Mouse (Mus musculus) liver, postnatal 0 days (tissue): Measurements from ENCODE around the gene Elp5. TPM values are rescaled to one million over a fixed set of nuclear protein-coding genes. Genes with fewer than 3 reads are reported as not detected.

Experiments used
- ATAC-seq: fragments of 200-750 bp; cut with Nextera tagmentation; 2 replicates; pipeline ENCODE4 v1.8.0; 2017; ENCODE audit warnings: mild to moderate bottlenecking, moderate library complexity
- DNase-seq: peaks from one replicate; pipeline ENCODE4 v3.0.0-alpha.2; 2016
- H3K27ac ChIP-seq: fragments of 300-500 bp; sonication (generic); 2 replicates; pipeline ENCODE4 v1.5.1; 2014; ENCODE audit warnings: antibody characterized with exemption, moderate library complexity, mild to moderate bottlenecking, low read depth
- H3K27me3 ChIP-seq: fragments of 300-500 bp; sonication (generic); 2 replicates; pipeline ENCODE4 v1.6.1; 2014; ENCODE audit warnings: low read length, control low read depth, mixed read lengths; ENCODE audit not compliant: insufficient read depth
- H3K36me3 ChIP-seq: fragments of 300-500 bp; sonication (generic); replicated peaks from 2 replicates; pipeline ENCODE4 v1.6.1; 2014; ENCODE audit warnings: mild to moderate bottlenecking, control low read depth, low read length, moderate library complexity, mixed read lengths; ENCODE audit not compliant: insufficient read depth
- H3K4me1 ChIP-seq: fragments of 300-500 bp; sonication (generic); 2 replicates; pipeline ENCODE4 v1.6.1; 2014; ENCODE audit warnings: antibody characterized with exemption, mild to moderate bottlenecking, control low read depth; ENCODE audit not compliant: insufficient read depth
- H3K4me2 ChIP-seq: fragments of 300-500 bp; sonication (generic); 2 replicates; pipeline ENCODE4 v1.6.1; 2014; ENCODE audit warnings: low read depth, mild to moderate bottlenecking, low read length, moderate library complexity, mixed read lengths
- H3K4me3 ChIP-seq: fragments of 300-500 bp; sonication (generic); 2 replicates; pipeline ENCODE4 v1.5.1; 2014; ENCODE audit warnings: low read depth, low read length
- H3K9ac ChIP-seq: fragments of 300-500 bp; sonication (generic); replicated peaks from 2 replicates; pipeline ENCODE4 v1.6.1; 2014; ENCODE audit warnings: mild to moderate bottlenecking, moderate library complexity
- H3K9me3 ChIP-seq: fragments of 300-500 bp; sonication (generic); 2 replicates; pipeline ENCODE4 v1.6.1; 2016; ENCODE audit warnings: mild to moderate bottlenecking, control low read depth, low read length, mixed read lengths
- CTCF ChIP-seq: sonication (generic); IDR thresholded peaks from 2 replicates; pipeline ENCODE4 v1.5.1; 2016; ENCODE audit warnings: antibody characterized with exemption, low read depth
- EP300 ChIP-seq: IDR thresholded peaks from 2 replicates; pipeline ENCODE4 v1.6.1; 2016; ENCODE audit warnings: antibody characterized with exemption, low read depth, mild to moderate bottlenecking
- whole genome bisulfite sequencing: fragments of 180-500 bp; shearing (Covaris S2); extraction: QIAGEN DNeasy Blood & Tissue Kit; methylation state at CpG from one replicate; pipeline ENCODE4 v1.1.7; 2014; ENCODE audit not compliant: insufficient replicate concordance; 5-methylcytosine and 5-hydroxymethylcytosine counted together
- polyA plus RNA-seq: library from polyadenylated mRNA; unstranded; fragments of >200 nt; fragmentation: Nextera tagmentation; extraction: Ambion mirVana; gene quantifications from 2 replicates; pipeline ENCODE4 v1.2.1, GENCODE M21; 2015

The Elp5 gene
- polyA plus RNA-seq, 1 experiment from 2014 or later: 40.6 TPM

- H3K4me3 ChIP-seq: no peak overlapping the region
- no peak overlapping the region for H3K4me2 ChIP-seq
- H3K9ac ChIP-seq: no peak overlapping the region
- H3K4me1 ChIP-seq: peaks cover 10% of the 10 kb centered on the region
- H3K9me3 ChIP-seq: no peaks in the 10 kb centered on the region
- no peak for DNase-seq
- WGBS: 88% methylated on average over 3 of the region's 3 CpGs
- no peak for TF ChIP-seq EP300
- TF ChIP-seq CTCF: no peak
- no peak overlapping the region for H3K27ac ChIP-seq
- peaks cover 48% of the 10 kb centered on the region for H3K36me3 ChIP-seq
- no peaks in the 10 kb centered on the region for H3K27me3 ChIP-seq
- no peak for ATAC-seq
These were observed 31.1 kb upstream of the Elp5 start for GRCm38 (mm10) chr11:70013408-70013807.

GRCm38 (mm10) chr11:70012931-70013330, 30.6 kb upstream of the Elp5 start:
- Histone ChIP-seq H3K4me2 (no peak overlapping the region), H3K36me3 (peaks cover 53% of the 10 kb centered on the region), H3K9ac (no peak overlapping the region), H3K4me1 (peaks cover 7% of the 10 kb centered on the region), H3K9me3 (no peaks in the 10 kb centered on the region), H3K27ac (no peak overlapping the region), H3K4me3 (no peak overlapping the region), H3K27me3 (no peaks in the 10 kb centered on the region)
- 85% methylated on average over 9 of the region's 9 CpGs for WGBS
- DNase-seq (no peak), ATAC-seq (no peak)
- no peak for TF ChIP-seq EP300
- no peak for TF ChIP-seq CTCF

- ATAC-seq (no peak), DNase-seq (no peak)
- Histone ChIP-seq H3K4me3 (no peak overlapping the region), H3K4me1 (peaks cover 6% of the 10 kb centered on the region; the same call in 1 of the 2 replicates), H3K4me2 (no peak overlapping the region), H3K9me3 (no peaks in the 10 kb centered on the region), H3K27ac (no peak overlapping the region), H3K36me3 (peaks cover 70% of the 10 kb centered on the region), H3K9ac (no peak overlapping the region), H3K27me3 (no peaks in the 10 kb centered on the region)
- 84% methylated on average over 10 of the region's 10 CpGs for WGBS
- TF ChIP-seq CTCF (no peak), EP300 (no peak)
These were observed 28.6 kb upstream of the Elp5 start for GRCm38 (mm10) chr11:70010961-70011360.

- Histone ChIP-seq H3K27ac (no peak overlapping the region), H3K36me3 (peaks cover 72% of the 10 kb centered on the region), H3K9ac (no peak overlapping the region), H3K9me3 (no peaks in the 10 kb centered on the region), H3K4me3 (no peak overlapping the region), H3K27me3 (no peaks in the 10 kb centered on the region), H3K4me2 (no peak overlapping the region), H3K4me1 (peaks cover 6% of the 10 kb centered on the region; the same call in 1 of the 2 replicates)
- no peak for DNase-seq
- 82% methylated on average over 12 of the region's 12 CpGs for WGBS
- no peak for ATAC-seq
- TF ChIP-seq EP300: no peak
- no peak for TF ChIP-seq CTCF
These were observed 28.2 kb upstream of the Elp5 start for GRCm38 (mm10) chr11:70010548-70010947.

- WGBS: 85% methylated on average over 6 of the region's 6 CpGs
These were observed 27.7 kb upstream of the Elp5 start for GRCm38 (mm10) chr11:70010033-70010432.

GRCm38 (mm10) chr11:70005521-70005920, 23.2 kb upstream of the Elp5 start:
- H3K9ac ChIP-seq: no peak overlapping the region
- H3K27me3 ChIP-seq: no peaks in the 10 kb centered on the region
- ATAC-seq (peak; percentile 25; the same call in 1 of the 2 replicates), DNase-seq (no peak)
- H3K27ac ChIP-seq: no peak overlapping the region
- H3K4me1 ChIP-seq: peaks cover 13% of the 10 kb centered on the region; the same call in 1 of the 2 replicates
- peaks cover 47% of the 10 kb centered on the region for H3K36me3 ChIP-seq
- H3K4me2 ChIP-seq: no peak overlapping the region
- no peaks in the 10 kb centered on the region for H3K9me3 ChIP-seq
- H3K4me3 ChIP-seq: no peak overlapping the region
- peak; percentile 66 for TF ChIP-seq CTCF
- TF ChIP-seq EP300: no peak
- WGBS: 64% methylated on average over 2 of the region's 5 CpGs

More at GRCm38 (mm10) chr11:70010033-70010432, 27.7 kb upstream of the Elp5 start:
- no peak overlapping the region for H3K27ac ChIP-seq
- H3K4me3 ChIP-seq: no peak overlapping the region
- H3K4me2 ChIP-seq: no peak overlapping the region
- H3K9ac ChIP-seq: no peak overlapping the region
- H3K27me3 ChIP-seq: no peaks in the 10 kb centered on the region
- H3K4me1 ChIP-seq: peaks cover 6% of the 10 kb centered on the region; the same call in 1 of the 2 replicates
- ATAC-seq (no peak), DNase-seq (no peak)
- TF ChIP-seq CTCF: no peak
- no peak for TF ChIP-seq EP300
- H3K9me3 ChIP-seq: no peaks in the 10 kb centered on the region
- peaks cover 75% of the 10 kb centered on the region for H3K36me3 ChIP-seq

- Histone ChIP-seq H3K27me3 (no peaks in the 10 kb centered on the region), H3K4me1 (peaks cover 22% of the 10 kb centered on the region), H3K27ac (no peak overlapping the region), H3K36me3 (peaks cover 42% of the 10 kb centered on the region), H3K9ac (no peak overlapping the region), H3K4me3 (no peak overlapping the region), H3K9me3 (no peaks in the 10 kb centered on the region), H3K4me2 (no peak overlapping the region)
- no peak for ATAC-seq
- TF ChIP-seq CTCF: no peak
- TF ChIP-seq EP300: no peak
- 85% methylated on average over 2 of the region's 2 CpGs for WGBS
- no peak for DNase-seq
These were observed 20.2 kb upstream of the Elp5 start for GRCm38 (mm10) chr11:70002471-70002870.
